In genomic region chr4:119536615-119537014, GRCm38 (mm10) we compare ENCODE assay signal across 8 mouse cellular contexts. TPM values are rescaled to one million over a fixed set of nuclear protein-coding genes. Genes with fewer than 3 reads are reported as not detected.
DNase-seq lines count a peak whose midpoint lies in the region; ATAC-seq and TF ChIP-seq lines count a peak whose summit lies in the region.
"Not testable (repeated sequence)": the region's sequence is repeated elsewhere in the genome, so short reads cannot be mapped to it uniquely, and the experiment has no call there.

TSS of gene Foxj3 (plus strand) at chr4:119537004.

- DNase-seq in ES-E14 (ENCODE audit: low read depth, low spot score); frontal cortex, adult 2 months (ENCODE audit: extremely low spot score in 1 of 2, low spot score in 1 of 2); left cerebral cortex, adult 2 months (ENCODE audit: extremely low spot score in 1 of 2, low spot score in 2 of 2): not testable (repeated sequence)

- in situ Hi-C loops in ES-E14 (cut with MboI; ENCODE audit: low sequenced_read_pairs in 2 of 2, unreplicated experiment in 2 of 2), result not testable (repeated sequence)

- H3K4me3 ChIP-seq in ES-E14 (ENCODE audit: insufficient read depth in 1 of 2, low read depth in 1 of 2, low read length in 2 of 2, poor library complexity in 1 of 2, severe bottlenecking in 1 of 2); cortical plate, adult 2 months (ENCODE audit: insufficient read depth, low read length); heart, embryonic 14.5 days (ENCODE audit: control insufficient read depth in 1 of 2, insufficient read depth in 1 of 2, low read depth in 1 of 2, low read length in 2 of 2); left cerebral cortex, adult 2 months; lung, embryonic 16.5 days (ENCODE audit: low read length); neural tube, embryonic 13.5 days: not testable (repeated sequence)

- H3K4me2 ChIP-seq in heart, embryonic 14.5 days (ENCODE audit: low read length); lung, embryonic 16.5 days (ENCODE audit: low read depth, low read length); neural tube, embryonic 13.5 days: not testable (repeated sequence)

- H3K9ac ChIP-seq in ES-E14 (ENCODE audit: insufficient read depth, low read depth, low read length, poor library complexity, severe bottlenecking); heart, embryonic 14.5 days (ENCODE audit: low read length); lung, embryonic 16.5 days (ENCODE audit: low read length); neural tube, embryonic 13.5 days: not testable (repeated sequence)

- not testable (repeated sequence) for H3K27me3 ChIP-seq in heart, embryonic 14.5 days (ENCODE audit: control insufficient read depth, insufficient read depth, low read length); lung, embryonic 16.5 days (ENCODE audit: control insufficient read depth, insufficient read depth, low read depth, low read length); neural tube, embryonic 13.5 days

- not testable (repeated sequence) for H3K27ac ChIP-seq in ES-E14 (ENCODE audit: insufficient read depth, low read depth, low read length, poor library complexity, severe bottlenecking); cortical plate, adult 2 months (ENCODE audit: insufficient read depth, low read length); heart, embryonic 14.5 days (replicated peaks in 1 of 2; ENCODE audit: control insufficient read depth in 1 of 2, insufficient read depth in 1 of 2, low read depth in 2 of 2, low read length in 2 of 2); left cerebral cortex, adult 2 months; lung, embryonic 16.5 days (ENCODE audit: low read length); neural tube, embryonic 13.5 days (replicated peaks)

- not testable (repeated sequence) for ATAC-seq in heart, embryonic 14.5 days (ENCODE audit: insufficient number of reproducible peaks, insufficient read depth, low FRiP score, low read depth); inflammation-experienced regulatory T-cells, adult 6 months; lung, embryonic 16.5 days (ENCODE audit: low read depth); neural tube, embryonic 13.5 days (ENCODE audit: low read depth)

- WGBS in heart, embryonic 14.5 days, result 88% methylated on average over 4 of the region's 4 CpGs
- WGBS in lung, embryonic 16.5 days, result 81% methylated on average over 4 of the region's 4 CpGs
- 92% methylated on average over 4 of the region's 4 CpGs for WGBS in neural tube, embryonic 13.5 days

- not testable (repeated sequence) for H3K4me1 ChIP-seq in ES-E14 (ENCODE audit: control insufficient read depth in 2 of 2, insufficient read depth in 2 of 2, low read length in 2 of 2, poor library complexity in 1 of 2); cortical plate, adult 2 months (ENCODE audit: control insufficient read depth, insufficient read depth, low read length)
- H3K4me1 ChIP-seq in heart, embryonic 14.5 days (ENCODE audit: control insufficient read depth in 2 of 2, insufficient read depth in 2 of 2, low read length in 2 of 2), result peaks cover 5 to 20% of the 10 kb centered on the region in 2 experiments
- H3K4me1 ChIP-seq in lung, embryonic 16.5 days (replicated peaks; ENCODE audit: control insufficient read depth, insufficient read depth, low read length), result peaks cover 21% of the 10 kb centered on the region
- H3K4me1 ChIP-seq in neural tube, embryonic 13.5 days (replicated peaks), result peaks cover 23% of the 10 kb centered on the region

- intact Hi-C loops in left cerebral cortex, adult 2 months (cut with DNase I), result loop anchor here (5.0 to 10.0 kb wide), 2 partner anchors 242 to 294 kb away; partner anchors contain the start of gene Ybx1

- H3K36me3 ChIP-seq in ES-E14 (ENCODE audit: control insufficient read depth, insufficient read depth, low read length, poor library complexity, severe bottlenecking); heart, embryonic 14.5 days (ENCODE audit: control insufficient read depth, insufficient read depth, low read length); lung, embryonic 16.5 days (ENCODE audit: control insufficient read depth, insufficient read depth, low read length); neural tube, embryonic 13.5 days: not testable (repeated sequence)

- TF ChIP-seq POLR2A in cortical plate, adult 2 months (IDR thresholded peaks at IDR 0.05; ENCODE audit: extremely low read depth, insufficient read depth, low read length), result not testable (repeated sequence)

- H3K9me3 ChIP-seq in ES-E14 (ENCODE audit: control insufficient read depth, insufficient read depth, low read depth, low read length); heart, embryonic 14.5 days (ENCODE audit: control insufficient read depth, low read length); lung, embryonic 16.5 days (ENCODE audit: control insufficient read depth, low read length); neural tube, embryonic 13.5 days: not testable (repeated sequence)

- not testable (repeated sequence) for TF ChIP-seq CTCF in cortical plate, adult 2 months (IDR thresholded peaks at IDR 0.05; ENCODE audit: extremely low read depth, insufficient read depth, low read length); left cerebral cortex, adult 2 months (IDR thresholded peaks at IDR 0.05)

RNA-seq across cellular contexts. Expression of gene Foxj3, which starts in this region (rescaled TPM):
- 17.4 and 17.7 TPM in 2 replicates for total RNA-seq in ES-E14 (2012; rRNA removed)
- polyA plus RNA-seq in cortical plate, adult 2 months (2012; rRNA removed), result 36.2 and 38.3 TPM in 2 replicates
- 35.5 and 39.4 TPM in 2 replicates for polyA plus RNA-seq in frontal cortex, adult 2 months (2012; rRNA removed)
- 23.0 and 25.8 TPM in 2 replicates for polyA plus RNA-seq in heart, embryonic 14.5 days (2014; fragmentation: Nextera tagmentation; extraction: Ambion mirVana)
- 10 to 100 TPM; 11.2 to 16.4 (median 12.4) TPM for polyA plus RNA-seq in inflammation-experienced regulatory T-cells, adult 6 months (2017; shearing (Covaris generic))
- total RNA-seq in left cerebral cortex, adult 2 months (2021), result 10 to 100 TPM; 69.6 to 72.2 TPM
- polyA plus RNA-seq in lung, embryonic 16.5 days (2015; fragmentation: Nextera tagmentation; extraction: Ambion mirVana), result 24.1 and 24.9 TPM in 2 replicates
- 23.5 and 26.1 TPM in 2 replicates for polyA plus RNA-seq in neural tube, embryonic 13.5 days (2015; fragmentation: Nextera tagmentation; extraction: Ambion mirVana)
